Mouse (Mus musculus) forebrain, embryonic 16.5 days (tissue): ENCODE data around the gene Ift122. TPM values are rescaled to one million over a fixed set of nuclear protein-coding genes. Genes with fewer than 3 reads are reported as not detected.

Experiments
- ATAC-seq: fragments of 200-750 bp; cut with Nextera tagmentation; 2 replicates; pipeline ENCODE4 v1.8.0; 2017; ENCODE audit warnings: mild to moderate bottlenecking, moderate library complexity
- H3K27ac ChIP-seq: fragments of 300-500 bp; sonication (generic); 2 replicates; pipeline ENCODE4 v1.5.1; 2014; ENCODE audit warnings: low read length, control low read depth
- H3K27me3 ChIP-seq: fragments of 300-500 bp; sonication (generic); replicated peaks from 2 replicates; pipeline ENCODE4 v1.6.1; 2014; ENCODE audit warnings: low read length; ENCODE audit not compliant: control insufficient read depth, insufficient read depth
- H3K36me3 ChIP-seq: fragments of 300-500 bp; sonication (generic); 2 replicates; pipeline ENCODE4 v1.6.1; 2014; ENCODE audit not compliant: control insufficient read depth, insufficient read depth
- H3K4me1 ChIP-seq: fragments of 300-500 bp; sonication (generic); replicated peaks from 2 replicates; pipeline ENCODE4 v1.6.1; 2014; ENCODE audit warnings: low read length; ENCODE audit not compliant: control insufficient read depth, insufficient read depth
- H3K4me2 ChIP-seq: fragments of 300-500 bp; sonication (generic); 2 replicates; pipeline ENCODE4 v1.6.1; 2014; ENCODE audit warnings: mild to moderate bottlenecking, low read length, control low read depth
- H3K4me3 ChIP-seq: fragments of 300-500 bp; sonication (generic); replicated peaks from 2 replicates; pipeline ENCODE4 v1.5.1; 2014; ENCODE audit warnings: mild to moderate bottlenecking, low read length, control low read depth
- H3K9ac ChIP-seq: fragments of 300-500 bp; sonication (generic); replicated peaks from 2 replicates; pipeline ENCODE4 v1.6.1; 2014; ENCODE audit warnings: low read depth, low read length, control low read depth
- H3K9me3 ChIP-seq: fragments of 300-500 bp; sonication (generic); 2 replicates; pipeline ENCODE4 v1.6.1; 2016; ENCODE audit warnings: low read length; ENCODE audit not compliant: control insufficient read depth
- WGBS: fragments of 180-500 bp; shearing (Covaris S2); extraction: QIAGEN DNeasy Blood & Tissue Kit; methylation state at CpG from one replicate; pipeline ENCODE4 v1.1.7; 2014; 5-methylcytosine and 5-hydroxymethylcytosine counted together
- polyA plus RNA-seq: library from polyadenylated mRNA; unstranded; fragments of >200 nt; fragmentation: Nextera tagmentation; extraction: Ambion mirVana; gene quantifications from 2 replicates; pipeline ENCODE4 v1.2.1, GENCODE M21; 2015

Ift122 gene
- polyA plus RNA-seq, 1 experiment from 2014 or later = 32.7 TPM

DNA sequence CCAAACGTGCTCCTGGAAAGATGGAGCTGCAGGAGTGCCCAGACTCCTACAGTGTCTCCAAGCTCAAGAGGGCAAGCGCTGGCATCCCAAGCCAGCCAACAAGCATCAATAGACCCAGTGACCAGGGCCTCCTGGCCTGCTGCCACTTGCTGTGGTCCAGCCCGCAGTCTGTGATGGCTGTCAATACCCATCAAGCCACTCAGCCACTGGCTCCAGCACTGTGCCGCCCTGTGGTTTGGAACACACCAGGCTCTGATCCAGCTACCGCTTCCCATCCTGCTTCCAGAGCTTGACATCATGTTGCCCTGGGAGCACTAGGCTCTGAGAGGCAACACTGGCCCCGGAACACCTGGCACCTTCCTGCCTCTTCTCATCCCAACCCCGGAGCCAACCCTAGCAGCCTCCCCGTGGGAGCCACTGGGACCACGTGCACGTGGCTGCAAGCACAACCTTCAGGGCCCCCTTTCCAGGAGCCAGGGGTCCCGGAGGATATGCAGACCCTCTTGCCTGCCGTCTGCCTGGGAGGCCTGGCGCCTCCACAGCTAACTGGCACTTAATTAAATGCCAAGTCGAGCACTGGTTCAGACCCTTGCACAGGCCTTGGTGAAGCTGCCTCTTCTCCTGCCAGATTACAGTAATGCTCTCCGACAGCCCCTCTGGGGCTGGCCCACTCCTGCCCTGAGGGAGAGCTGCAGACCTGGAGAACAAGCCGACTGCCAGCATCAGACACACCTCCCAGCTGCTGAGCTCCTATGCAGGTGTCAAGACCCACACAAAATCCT, 120.8 kb downstream of the Ift122 start:
- WGBS = 64% methylated on average over 16 of the region's 16 CpGs
- no peak overlapping the region for H3K9ac ChIP-seq
- no peaks in the 10 kb centered on the region for H3K27me3 ChIP-seq
- H3K36me3 ChIP-seq = no peaks in the 10 kb centered on the region
- no peak overlapping the region for H3K4me2 ChIP-seq
- no peak for ATAC-seq
- peaks cover 18% of the 10 kb centered on the region for H3K4me1 ChIP-seq
- H3K4me3 ChIP-seq = no peak overlapping the region
- H3K27ac ChIP-seq = no peak overlapping the region
- H3K9me3 ChIP-seq = no peaks in the 10 kb centered on the region

DNA sequence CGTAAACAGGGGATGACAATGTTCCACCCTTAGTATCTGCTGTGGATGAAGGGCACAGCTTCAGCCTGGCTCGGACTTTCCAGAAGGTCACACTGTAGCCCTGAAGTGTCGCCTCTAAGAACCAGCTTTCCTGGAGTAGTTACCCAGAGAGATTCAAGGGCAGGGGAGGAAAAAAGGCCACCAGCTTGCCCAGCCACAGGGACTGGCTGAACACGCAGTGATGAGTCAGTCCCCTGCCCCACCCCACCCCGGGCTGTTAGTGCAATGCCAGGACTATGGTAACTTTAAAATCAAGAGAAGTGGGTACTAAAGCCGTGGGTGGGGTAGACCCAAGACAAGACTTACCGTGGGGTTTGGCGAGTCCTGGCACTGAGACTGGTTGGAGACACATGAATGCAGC, 122.3 kb downstream of the Ift122 start:
- peaks cover 18% of the 10 kb centered on the region for H3K4me1 ChIP-seq
- no peak overlapping the region for H3K9ac ChIP-seq
- H3K4me3 ChIP-seq = no peak overlapping the region
- H3K27ac ChIP-seq = no peak overlapping the region
- H3K4me2 ChIP-seq = no peak overlapping the region
- H3K36me3 ChIP-seq = no peaks in the 10 kb centered on the region
- 88% methylated on average over 8 of the region's 8 CpGs for WGBS
- H3K9me3 ChIP-seq = no peaks in the 10 kb centered on the region
- ATAC-seq = no peak
- H3K27me3 ChIP-seq = no peaks in the 10 kb centered on the region

Other genes starting within 250 kb of the Ift122 start
- 158 and 160 TPM in 2 replicates for gene Raf1, start 176.8 kb upstream of the Ift122 start, polyA plus RNA-seq
- 0.91 TPM in 1 of 2 replicates, not detected in the other for gene Tmem40, start 91.1 kb upstream of the Ift122 start, polyA plus RNA-seq
- gene Cand2, start 78.9 kb upstream of the Ift122 start, polyA plus RNA-seq = 16.7 and 17.9 TPM in 2 replicates
- 1,104 and 1,269 TPM in 2 replicates for gene Rpl32, start 44.7 kb upstream of the Ift122 start, polyA plus RNA-seq
- gene Efcab12, start 15.1 kb upstream of the Ift122 start, polyA plus RNA-seq = 1.4 and 1.8 TPM in 2 replicates
- gene Mbd4, start 99 bp upstream of the Ift122 start, polyA plus RNA-seq = 14.4 and 16.9 TPM in 2 replicates
- 0.15 TPM in 1 of 2 replicates, not detected in the other for gene Rho, start 78.3 kb downstream of the Ift122 start, polyA plus RNA-seq
- not detected in 2 replicates for gene H1foo, start 91.5 kb downstream of the Ift122 start, polyA plus RNA-seq
- 19.4 and 19.8 TPM in 2 replicates for gene Plxnd1, start 141.5 kb downstream of the Ift122 start, polyA plus RNA-seq